Mouse (Mus musculus) heart, embryonic 10.5 days (tissue): Measurements from ENCODE around the gene Limch1. TPM values are rescaled to one million over a fixed set of nuclear protein-coding genes. Genes with fewer than 3 reads are reported as not detected.

Experiments used
- DNase-seq: peaks from one replicate; pipeline ENCODE4 v3.0.0-alpha.2; 2017; ENCODE audit warnings: low spot score
- H3K27ac ChIP-seq: fragments of 300-500 bp; sonication (generic); 2 replicates; pipeline ENCODE4 v1.5.1; 2016; ENCODE audit warnings: mild to moderate bottlenecking
- H3K27me3 ChIP-seq: fragments of 300-500 bp; sonication (generic); 2 replicates; pipeline ENCODE4 v1.6.1; 2016; ENCODE audit warnings: mild to moderate bottlenecking; ENCODE audit not compliant: poor library complexity, insufficient read depth, severe bottlenecking
- H3K36me3 ChIP-seq: fragments of 300-500 bp; sonication (generic); 2 replicates; pipeline ENCODE4 v1.6.1; 2016; ENCODE audit warnings: mild to moderate bottlenecking, moderate library complexity
- H3K4me1 ChIP-seq: fragments of 300-500 bp; sonication (generic); 2 replicates; pipeline ENCODE4 v1.6.1; 2016; ENCODE audit warnings: mild to moderate bottlenecking
- H3K4me3 ChIP-seq: fragments of 300-500 bp; sonication (generic); 2 replicates; pipeline ENCODE4 v1.5.1; 2016; ENCODE audit warnings: mild to moderate bottlenecking, moderate library complexity
- H3K9me3 ChIP-seq: fragments of 300-500 bp; sonication (generic); 2 replicates; pipeline ENCODE4 v1.6.1; 2016; ENCODE audit warnings: mild to moderate bottlenecking, moderate library complexity
- WGBS: fragments of 180-500 bp; shearing (Covaris S2); methylation state at CpG from one replicate; pipeline ENCODE4 v1.1.7; 2016; 5-methylcytosine and 5-hydroxymethylcytosine counted together
- polyA plus RNA-seq: library from polyadenylated mRNA; unstranded; fragments of >200 nt; fragmentation: Nextera tagmentation; extraction: Ambion mirVana; gene quantifications from 2 replicates; pipeline ENCODE4 v1.2.1, GENCODE M21; 2016

The Limch1 gene
- polyA plus RNA-seq, 1 experiment from 2014 or later: 30.1 TPM

DNA sequence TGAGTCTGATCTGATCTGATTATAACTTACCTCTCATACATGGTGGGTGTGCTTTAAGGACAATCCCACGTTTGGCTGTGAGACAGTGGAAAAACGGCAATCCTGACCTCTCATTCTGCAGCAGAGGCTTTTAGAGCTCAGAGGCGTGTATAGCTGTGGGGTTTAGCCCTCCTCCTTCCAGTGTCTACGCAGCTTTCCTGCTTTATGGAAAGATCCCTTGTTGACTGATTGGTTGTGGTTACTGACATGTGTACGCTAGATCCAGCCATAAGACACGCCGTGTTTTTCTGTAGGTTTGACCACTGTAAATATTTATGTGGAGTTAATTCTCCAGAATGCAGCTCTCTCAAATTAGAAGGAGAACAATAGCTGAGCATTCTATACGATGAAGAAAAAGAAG, 81.2 kb downstream of the Limch1 start:
- Histone ChIP-seq H3K27me3 (peaks cover 13% of the 10 kb centered on the region; the same call in 1 of the 2 replicates), H3K27ac (no peak overlapping the region)
- WGBS: 75% methylated on average over 8 of the region's 8 CpGs

DNA sequence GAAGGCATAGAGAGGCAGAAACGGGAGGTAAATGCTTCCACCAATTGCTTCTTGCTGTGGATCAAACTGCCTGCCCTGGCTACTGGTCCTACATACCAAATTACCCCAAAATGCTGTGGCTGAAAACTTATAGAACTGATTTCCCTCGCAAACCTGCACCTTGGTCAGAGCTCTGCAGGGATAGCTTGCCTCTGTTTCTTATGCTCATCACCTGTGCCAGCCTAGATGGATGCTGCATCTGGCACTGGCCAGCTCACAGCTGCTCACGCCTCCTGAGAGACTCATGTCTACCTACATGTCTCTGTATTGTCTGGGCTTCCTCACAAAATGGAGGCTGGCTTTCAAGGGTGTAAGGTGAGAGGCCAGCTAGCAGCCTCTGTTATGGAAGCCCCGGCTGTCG, 83.9 kb downstream of the Limch1 start:
- Histone ChIP-seq H3K36me3 (no peaks in the 10 kb centered on the region), H3K9me3 (no peaks in the 10 kb centered on the region)
- WGBS: 83% methylated on average over 5 of the region's 5 CpGs

More for the DNA sequence above, 81.2 kb downstream of the Limch1 start:
- no peak overlapping the region for H3K4me3 ChIP-seq
- no peak for DNase-seq
- H3K36me3 ChIP-seq: no peaks in the 10 kb centered on the region
- no peaks in the 10 kb centered on the region for H3K9me3 ChIP-seq
- H3K4me1 ChIP-seq: no peaks in the 10 kb centered on the region

DNA sequence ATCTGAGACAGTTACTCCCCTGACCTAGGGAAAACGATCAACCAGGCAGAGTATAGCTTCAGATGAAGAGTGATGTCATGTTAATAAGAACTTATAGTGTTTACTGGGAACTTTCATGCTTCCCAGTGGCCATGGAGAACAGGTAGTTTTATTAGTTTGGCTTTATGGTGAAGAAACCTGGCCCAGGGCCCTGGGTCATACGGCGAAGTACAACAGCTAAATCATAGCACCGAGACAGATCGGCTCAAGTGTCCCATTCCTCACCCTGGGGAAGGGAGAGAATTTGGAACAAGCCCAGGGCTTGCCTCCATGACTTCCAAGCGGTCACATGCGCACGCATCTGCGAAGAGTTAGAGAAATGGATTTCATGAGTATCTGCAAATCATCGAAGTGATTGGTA, 84.6 kb downstream of the Limch1 start:
- Histone ChIP-seq H3K9me3 (no peaks in the 10 kb centered on the region), H3K4me3 (no peak overlapping the region), H3K4me1 (no peaks in the 10 kb centered on the region), H3K27ac (no peak overlapping the region), H3K36me3 (no peaks in the 10 kb centered on the region), H3K27me3 (peaks cover 14% of the 10 kb centered on the region; the same call in 1 of the 2 replicates)
- WGBS: 94% methylated on average over 10 of the region's 10 CpGs
- no peak for DNase-seq

More for the DNA sequence above, 83.9 kb downstream of the Limch1 start:
- peaks cover 14% of the 10 kb centered on the region; the same call in 1 of the 2 replicates for H3K27me3 ChIP-seq
- no peak overlapping the region for H3K4me3 ChIP-seq
- no peak for DNase-seq
- H3K27ac ChIP-seq: no peak overlapping the region
- no peaks in the 10 kb centered on the region for H3K4me1 ChIP-seq

DNA sequence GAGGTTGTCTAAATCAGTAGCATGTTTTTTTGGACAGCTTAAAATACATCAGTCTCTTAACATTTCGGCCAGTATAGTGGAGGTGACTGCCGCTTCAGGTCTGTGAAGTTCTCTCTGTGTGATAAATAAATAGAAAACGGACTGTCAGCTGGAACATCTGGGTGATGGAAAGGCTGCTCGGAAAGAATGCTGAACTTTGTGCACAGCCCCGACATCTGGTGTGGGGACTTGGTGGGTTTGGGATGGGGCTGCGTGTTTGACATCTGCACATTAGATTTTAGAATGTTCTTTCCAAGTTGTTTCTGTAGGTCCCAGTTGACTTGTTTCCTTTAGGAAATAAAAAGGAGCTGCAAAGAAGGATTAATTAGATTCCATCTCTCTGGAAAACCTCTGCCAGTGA, 89.1 kb downstream of the Limch1 start:
- WGBS: 59% methylated on average over 6 of the region's 6 CpGs
- Histone ChIP-seq H3K36me3 (no peaks in the 10 kb centered on the region), H3K4me1 (no peaks in the 10 kb centered on the region), H3K27ac (no peak overlapping the region), H3K4me3 (no peak overlapping the region), H3K27me3 (peaks cover 10% of the 10 kb centered on the region; the same call in 1 of the 2 replicates), H3K9me3 (no peaks in the 10 kb centered on the region)
- DNase-seq: no peak

DNA sequence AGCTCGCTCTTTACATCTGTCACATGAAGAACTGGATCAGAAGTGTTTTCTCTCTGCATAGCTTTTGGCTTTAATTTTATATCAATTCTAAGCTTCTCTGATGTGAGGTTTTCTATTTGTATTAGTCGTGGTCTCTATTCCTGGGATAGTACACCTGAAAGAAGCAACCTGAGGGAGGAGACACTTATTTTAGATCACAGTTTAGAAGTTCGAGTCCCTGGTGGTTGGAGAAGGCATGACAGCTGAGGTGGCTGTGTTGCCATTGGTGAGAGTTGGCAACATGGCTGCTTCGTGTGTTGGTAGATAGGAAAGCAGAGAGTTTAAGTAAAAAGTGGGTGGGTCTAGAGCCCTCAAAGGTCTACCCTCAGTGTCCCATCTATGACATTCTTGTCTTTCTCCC, 91.3 kb downstream of the Limch1 start:
- H3K27me3 ChIP-seq: 0 out of 2 replicates have a peak, but pooled peaks cover 4% of the 10 kb centered on the region
- WGBS: 78% methylated on average over 4 of the region's 4 CpGs
- no peaks in the 10 kb centered on the region for H3K4me1 ChIP-seq
- H3K9me3 ChIP-seq: no peaks in the 10 kb centered on the region
- H3K36me3 ChIP-seq: no peaks in the 10 kb centered on the region
- no peak overlapping the region for H3K27ac ChIP-seq
- no peak overlapping the region for H3K4me3 ChIP-seq
- no peak for DNase-seq

DNA sequence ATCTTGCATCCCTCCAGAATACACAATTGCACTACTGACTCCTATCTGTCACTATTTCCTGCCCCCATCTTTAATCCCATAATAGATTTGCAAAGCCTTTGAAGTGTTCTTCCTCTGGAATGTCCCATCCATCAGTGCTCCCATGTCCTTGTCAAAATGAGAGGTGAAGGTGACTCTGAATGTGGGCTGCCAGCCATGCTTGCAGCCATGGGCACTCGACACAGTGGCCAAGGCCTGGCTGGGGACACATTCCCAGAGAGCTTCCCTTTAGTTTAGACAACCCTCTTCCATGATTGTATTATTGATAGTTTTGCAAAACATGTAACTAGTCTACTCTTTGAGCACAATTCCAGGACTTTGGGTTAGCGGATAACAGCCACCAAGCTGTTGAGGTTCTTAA, 96.3 kb downstream of the Limch1 start:
- no peaks in the 10 kb centered on the region for H3K36me3 ChIP-seq
- 74% methylated on average over 2 of the region's 2 CpGs for WGBS
- H3K4me3 ChIP-seq: no peak overlapping the region
- H3K27ac ChIP-seq: no peak overlapping the region
- no peaks in the 10 kb centered on the region for H3K9me3 ChIP-seq
- H3K27me3 ChIP-seq: 0 out of 2 replicates have a peak, but pooled peaks cover 2% of the 10 kb centered on the region
- DNase-seq: no peak
- H3K4me1 ChIP-seq: 0 out of 2 replicates have a peak, but pooled peaks cover 8% of the 10 kb centered on the region

DNA sequence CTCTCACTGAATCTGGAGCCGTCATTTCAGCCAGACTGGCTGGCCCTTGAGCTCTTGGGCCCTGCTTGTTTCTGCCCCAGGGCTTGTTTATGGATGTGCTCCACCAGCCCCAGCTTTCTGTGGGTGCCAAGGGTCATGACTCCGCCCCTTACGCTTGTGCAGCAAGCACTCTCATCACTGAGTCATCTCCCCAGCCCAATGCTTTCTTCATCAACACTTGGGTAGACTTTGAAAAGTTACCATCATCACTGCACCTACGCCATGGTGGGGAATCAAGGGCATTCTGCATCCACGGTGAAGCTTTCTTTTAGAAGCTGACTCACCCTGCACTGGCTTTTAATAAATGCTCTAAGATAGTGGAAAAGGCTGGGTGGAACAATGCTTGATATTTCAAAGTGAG, 97.1 kb downstream of the Limch1 start:
- no peaks in the 10 kb centered on the region for H3K27me3 ChIP-seq
- H3K4me1 ChIP-seq: 0 out of 2 replicates have a peak, but pooled peaks cover 8% of the 10 kb centered on the region
- no peak overlapping the region for H3K27ac ChIP-seq
- no peaks in the 10 kb centered on the region for H3K9me3 ChIP-seq
- 93% methylated on average over 5 of the region's 5 CpGs for WGBS
- no peaks in the 10 kb centered on the region for H3K36me3 ChIP-seq
- DNase-seq: no peak
- H3K4me3 ChIP-seq: no peak overlapping the region

DNA sequence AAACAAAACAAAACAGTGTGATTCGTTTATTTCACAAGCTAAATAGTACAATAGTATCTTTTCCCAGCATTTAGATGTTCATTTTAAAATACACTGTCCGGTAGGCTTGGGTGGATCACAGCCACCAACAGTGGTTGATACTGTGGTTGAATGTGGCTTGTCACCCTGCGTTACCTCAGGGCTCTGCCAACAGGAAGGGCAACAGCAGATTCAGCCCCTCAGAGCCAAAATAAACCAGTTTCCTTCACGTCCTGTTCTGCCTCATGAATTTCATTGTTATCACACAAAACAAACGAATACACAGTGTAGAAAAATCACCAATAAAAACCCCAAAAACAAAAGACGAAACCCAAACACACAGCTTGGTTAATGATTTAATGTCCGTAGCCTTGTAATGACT, 102.5 kb downstream of the Limch1 start:
- Histone ChIP-seq H3K9me3 (no peaks in the 10 kb centered on the region), H3K4me1 (0 out of 2 replicates have a peak, but pooled peaks cover 13% of the 10 kb centered on the region), H3K27ac (no peak overlapping the region), H3K36me3 (no peaks in the 10 kb centered on the region), H3K4me3 (no peak overlapping the region), H3K27me3 (0 out of 2 replicates have a peak, but pooled peaks cover 3% of the 10 kb centered on the region)
- 61% methylated on average over 7 of the region's 7 CpGs for WGBS
- no peak for DNase-seq

DNA sequence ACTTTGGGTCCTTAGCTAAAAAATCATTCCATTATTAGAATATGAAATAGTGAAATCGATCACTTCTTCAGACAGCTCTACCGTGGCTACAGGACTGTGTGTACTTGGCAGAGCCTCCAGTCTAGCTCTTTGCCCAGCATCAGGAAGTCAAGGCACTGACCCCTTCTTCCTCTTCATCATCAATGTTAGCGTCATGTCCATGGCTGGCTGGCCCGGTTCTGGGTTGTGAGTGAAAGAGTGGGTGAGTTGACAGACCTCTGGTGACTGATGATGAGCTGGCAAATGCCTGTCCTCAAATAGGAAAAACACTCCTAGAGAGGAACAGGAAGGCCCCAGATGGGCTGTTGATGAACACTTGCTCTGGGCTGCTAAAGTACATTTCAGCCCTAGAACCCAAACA, 103.5 kb downstream of the Limch1 start:
- H3K4me1 ChIP-seq: 0 out of 2 replicates have a peak, but pooled peaks cover 8% of the 10 kb centered on the region
- H3K4me3 ChIP-seq: no peak overlapping the region
- DNase-seq: no peak
- H3K27me3 ChIP-seq: 0 out of 2 replicates have a peak, but pooled peaks cover 3% of the 10 kb centered on the region
- no peaks in the 10 kb centered on the region for H3K9me3 ChIP-seq
- H3K27ac ChIP-seq: no peak overlapping the region
- no peaks in the 10 kb centered on the region for H3K36me3 ChIP-seq
- WGBS: 55% methylated on average over 4 of the region's 4 CpGs

DNA sequence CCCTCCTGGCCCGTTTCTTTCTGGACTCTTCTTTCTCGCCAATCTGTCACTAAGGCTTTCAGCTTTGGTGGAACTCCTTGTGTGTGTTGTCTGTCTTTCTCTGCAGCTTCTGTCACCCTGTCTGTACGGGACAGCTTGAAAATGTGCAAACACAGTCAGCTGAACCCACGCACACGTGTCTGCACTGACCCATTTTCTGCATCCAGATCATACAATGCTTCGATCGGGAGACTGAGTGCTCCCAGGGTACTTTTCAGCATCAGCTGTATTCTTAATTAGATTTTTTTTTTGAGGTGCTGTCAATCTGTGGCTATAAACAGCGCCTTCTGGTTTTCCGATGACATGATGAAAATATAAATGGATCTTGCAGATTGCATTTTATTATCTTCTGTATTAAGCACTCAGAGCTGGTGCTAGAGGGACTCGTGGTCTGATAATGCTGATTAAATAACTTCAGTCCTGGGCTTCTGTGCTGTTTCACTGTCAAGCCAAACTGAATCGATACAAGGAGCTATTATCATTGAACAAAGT, 105.2 kb downstream of the Limch1 start:
- Histone ChIP-seq H3K9me3 (no peaks in the 10 kb centered on the region), H3K4me3 (no peak overlapping the region), H3K27ac (no peak overlapping the region), H3K36me3 (no peaks in the 10 kb centered on the region), H3K4me1 (peaks cover 8% of the 10 kb centered on the region; the same call in 1 of the 2 replicates), H3K27me3 (0 out of 2 replicates have a peak, but pooled peaks cover 3% of the 10 kb centered on the region)
- DNase-seq: no peak
- 71% methylated on average over 11 of the region's 11 CpGs for WGBS

DNA sequence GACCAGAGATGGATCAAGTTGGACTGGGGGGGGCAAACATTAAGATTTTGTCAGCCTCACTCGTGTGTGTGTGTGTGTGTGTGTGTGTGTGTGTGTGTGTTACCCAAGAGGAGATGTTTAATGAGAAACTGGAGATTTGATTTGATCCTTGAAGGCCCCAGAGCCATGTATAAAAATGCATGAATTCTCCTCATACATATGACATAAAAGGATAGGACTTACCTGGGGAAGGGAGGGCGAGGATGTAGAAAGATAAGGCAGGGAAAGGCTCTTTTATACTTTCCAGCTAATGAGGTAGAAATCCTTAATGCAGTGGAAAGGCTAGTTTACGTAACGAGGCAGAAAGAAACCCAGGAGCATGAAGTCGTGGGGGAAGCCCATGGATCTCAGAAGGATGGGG, 106.1 kb downstream of the Limch1 start:
- Histone ChIP-seq H3K4me1 (peaks cover 8% of the 10 kb centered on the region; the same call in 1 of the 2 replicates), H3K27me3 (0 out of 2 replicates have a peak, but pooled peaks cover 3% of the 10 kb centered on the region), H3K27ac (no peak overlapping the region), H3K9me3 (no peaks in the 10 kb centered on the region), H3K4me3 (no peak overlapping the region), H3K36me3 (no peaks in the 10 kb centered on the region)
- WGBS: 80% methylated on average over 5 of the region's 5 CpGs
- DNase-seq: no peak

DNA sequence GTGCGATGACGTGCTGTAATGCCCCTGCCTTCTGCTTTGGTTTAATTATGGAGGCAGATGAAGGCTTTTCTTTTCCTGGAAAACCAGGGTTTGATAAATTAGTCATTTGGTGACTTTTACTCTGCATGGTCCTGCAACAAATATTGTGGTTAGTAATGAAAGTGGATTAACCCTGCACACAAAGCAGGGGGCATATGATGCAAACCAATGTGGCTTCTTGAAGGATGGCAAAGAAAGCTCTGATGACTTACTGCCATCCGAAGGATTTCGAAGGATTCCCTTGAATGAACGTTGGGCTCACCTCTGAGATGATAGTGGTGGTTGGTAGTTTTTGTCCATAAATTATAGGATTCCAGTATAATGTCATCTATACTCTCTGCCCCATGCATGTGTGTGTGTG, 108.6 kb downstream of the Limch1 start:
- Histone ChIP-seq H3K36me3 (no peaks in the 10 kb centered on the region), H3K27me3 (0 out of 2 replicates have a peak, but pooled peaks cover 3% of the 10 kb centered on the region), H3K4me3 (no peak overlapping the region), H3K4me1 (peaks cover 11% of the 10 kb centered on the region), H3K27ac (no peak overlapping the region), H3K9me3 (no peaks in the 10 kb centered on the region)
- 92% methylated on average over 5 of the region's 5 CpGs for WGBS
- no peak for DNase-seq

DNA sequence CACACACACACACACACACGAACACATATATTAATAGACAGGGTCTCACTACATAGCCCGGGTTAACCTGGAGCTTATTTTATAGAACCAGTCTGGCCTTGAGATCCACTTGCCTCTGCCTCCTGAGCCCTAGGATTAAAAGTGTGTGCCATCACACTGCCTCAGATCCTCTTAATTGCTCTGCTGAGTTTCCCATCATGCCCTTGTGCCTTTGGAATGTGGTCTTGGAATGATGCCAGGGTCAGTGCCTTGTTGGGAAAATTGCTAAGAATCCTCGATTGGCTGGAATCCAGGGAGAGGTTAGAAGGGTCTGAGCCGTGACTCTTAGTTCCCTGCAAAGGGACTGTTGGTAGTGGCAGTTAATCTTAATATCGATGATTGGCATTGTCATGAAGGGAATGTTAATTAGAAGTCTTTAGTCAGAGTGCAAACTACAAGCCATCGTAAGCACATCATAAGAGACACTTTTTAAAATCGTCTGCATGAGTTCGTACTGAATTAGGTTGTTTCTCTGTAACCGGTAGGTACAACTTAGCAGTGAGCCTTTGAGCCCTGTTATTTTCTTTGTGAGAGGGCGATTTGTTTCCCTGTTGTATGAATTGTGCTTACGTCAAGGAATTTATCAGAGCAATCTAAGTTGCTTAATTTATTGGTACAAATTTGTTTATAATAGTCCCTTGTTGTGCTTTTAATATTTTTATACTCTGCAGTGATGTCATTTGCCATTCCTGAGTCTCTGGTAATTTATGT, 109.9 kb downstream of the Limch1 start:
- no peak for DNase-seq
- no peaks in the 10 kb centered on the region for H3K9me3 ChIP-seq
- H3K4me3 ChIP-seq: no peak overlapping the region
- 73% methylated on average over 11 of the region's 11 CpGs for WGBS
- H3K27me3 ChIP-seq: 0 out of 2 replicates have a peak, but pooled peaks cover under 1% of the 10 kb centered on the region
- H3K27ac ChIP-seq: no peak overlapping the region
- H3K36me3 ChIP-seq: no peaks in the 10 kb centered on the region
- peaks cover 10% of the 10 kb centered on the region for H3K4me1 ChIP-seq
